Mouse (Mus musculus) spleen, adult 2 months (tissue): ENCODE measurements at regions not wholly inside any gene's neighbourhood (a gene's known extent, or its start where the extent isn't known, plus 50 kb on each side); places are given as distances from the start of the nearest gene placed in this dataset.

Experiments
- DNase-seq, 2 experiments: peaks; one replicate each; pipeline versions ENCODE4 v3.0.0 to v3.0.0-alpha.2; 2012 to 2021; ENCODE audit warnings: low spot score in 2 of 2, low read depth in 1 of 2
- H3K27ac ChIP-seq: fragments of 200-500 bp; 2 replicates; pipeline ENCODE4 v1.5.1; 2012; ENCODE audit warnings: low read length, inconsistent platforms; ENCODE audit not compliant: insufficient read depth
- H3K27me3 ChIP-seq: fragments of 200-500 bp; 2 replicates; pipeline ENCODE4 v1.6.1; 2012; ENCODE audit warnings: mild to moderate bottlenecking, moderate library complexity, low read length, inconsistent platforms; ENCODE audit not compliant: control insufficient read depth, insufficient read depth
- H3K36me3 ChIP-seq: fragments of 200-500 bp; 2 replicates; pipeline ENCODE4 v1.6.1; 2012; ENCODE audit warnings: mild to moderate bottlenecking, low read length, inconsistent platforms; ENCODE audit not compliant: control insufficient read depth, insufficient read depth
- H3K4me1 ChIP-seq: fragments of 200-500 bp; 2 replicates; pipeline ENCODE4 v1.6.1; 2011; ENCODE audit warnings: inconsistent platforms; ENCODE audit not compliant: control insufficient read depth, insufficient read depth, insufficient read length
- H3K4me3 ChIP-seq: fragments of 200-500 bp; 2 replicates; pipeline ENCODE4 v1.5.1; 2011; ENCODE audit warnings: mild to moderate bottlenecking, inconsistent platforms; ENCODE audit not compliant: insufficient read depth, insufficient read length; ENCODE audit errors: extremely low read depth
- CTCF ChIP-seq: fragments of 200-500 bp; IDR thresholded peaks from 2 replicates; pipeline ENCODE4 v1.5.1; 2011; ENCODE audit warnings: mild to moderate bottlenecking, inconsistent platforms; ENCODE audit not compliant: insufficient read depth, insufficient read length, insufficient replicate concordance; ENCODE audit errors: extremely low read depth
- POLR2A ChIP-seq: fragments of 200-500 bp; IDR thresholded peaks from 2 replicates; pipeline ENCODE4 v1.6.1; 2011; ENCODE audit warnings: low read depth, low read length, inconsistent platforms
- WGBS: fragments of 180-500 bp; shearing (Covaris S2); methylation state at CpG from one replicate; pipeline ENCODE4 v1.1.7; 2018; 5-methylcytosine and 5-hydroxymethylcytosine counted together

GRCm38 (mm10) chr2:178929033-178929432 lies 498.7 kb downstream of the Cdh26 start:
- WGBS = 62% methylated on average over 6 of the region's 6 CpGs
- Histone ChIP-seq H3K4me3 (no peak overlapping the region), H3K27me3 (no peaks in the 10 kb centered on the region), H3K4me1 (peaks cover 5% of the 10 kb centered on the region; the same call in 1 of the 2 replicates), H3K36me3 (no peaks in the 10 kb centered on the region), H3K27ac (no peak overlapping the region)
- DNase-seq = no peak
- TF ChIP-seq POLR2A (no peak), CTCF (no peak)

GRCm38 (mm10) chr2:178930125-178930524 lies 499.8 kb downstream of the Cdh26 start:
- Histone ChIP-seq H3K27me3 (no peaks in the 10 kb centered on the region), H3K27ac (no peak overlapping the region), H3K4me3 (no peak overlapping the region), H3K4me1 (peaks cover 5% of the 10 kb centered on the region; the same call in 1 of the 2 replicates), H3K36me3 (no peaks in the 10 kb centered on the region)
- no peak for TF ChIP-seq POLR2A
- TF ChIP-seq CTCF = no peak
- WGBS = 65% methylated on average over 2 of the region's 2 CpGs
- DNase-seq = no peak

GRCm38 (mm10) chr2:178948471-178948870 lies 493.8 kb upstream of the Cdh4 start:
- Histone ChIP-seq H3K27me3 (no peaks in the 10 kb centered on the region), H3K27ac (no peak overlapping the region), H3K4me1 (no peaks in the 10 kb centered on the region), H3K4me3 (no peak overlapping the region), H3K36me3 (no peaks in the 10 kb centered on the region)
- no peak for TF ChIP-seq CTCF
- no peak for TF ChIP-seq POLR2A
- WGBS = 94% methylated on average over 6 of the region's 6 CpGs
- DNase-seq = no peak

- H3K4me1 ChIP-seq = no peaks in the 10 kb centered on the region
- WGBS = 38% methylated on average over 4 of the region's 4 CpGs
- no peak overlapping the region for H3K27ac ChIP-seq
- no peak for TF ChIP-seq CTCF
- no peak for TF ChIP-seq POLR2A
- H3K36me3 ChIP-seq = no peaks in the 10 kb centered on the region
- H3K27me3 ChIP-seq = no peaks in the 10 kb centered on the region
- no peak for DNase-seq
- H3K4me3 ChIP-seq = no peak overlapping the region
Observed at GRCm38 (mm10) chr2:178949103-178949502, 493.1 kb upstream of the Cdh4 start.

- H3K36me3 ChIP-seq = no peaks in the 10 kb centered on the region
- WGBS = 47% methylated on average over 1 of the region's 1 CpGs
- no peak for TF ChIP-seq POLR2A
- no peak for TF ChIP-seq CTCF
Observed at GRCm38 (mm10) chr2:178950304-178950703, 491.9 kb upstream of the Cdh4 start.

GRCm38 (mm10) chr2:178954420-178955067 lies 487.7 kb upstream of the Cdh4 start:
- H3K4me3 ChIP-seq = no peak overlapping the region

More at GRCm38 (mm10) chr2:178950304-178950703, 491.9 kb upstream of the Cdh4 start:
- Histone ChIP-seq H3K27ac (no peak overlapping the region), H3K4me1 (no peaks in the 10 kb centered on the region), H3K4me3 (no peak overlapping the region), H3K27me3 (no peaks in the 10 kb centered on the region)
- no peak for DNase-seq

GRCm38 (mm10) chr2:178958829-178959228 lies 483.4 kb upstream of the Cdh4 start:
- Histone ChIP-seq H3K4me1 (no peaks in the 10 kb centered on the region), H3K27me3 (no peaks in the 10 kb centered on the region), H3K27ac (no peak overlapping the region), H3K4me3 (no peak overlapping the region), H3K36me3 (no peaks in the 10 kb centered on the region)
- no peak for TF ChIP-seq CTCF
- TF ChIP-seq POLR2A = no peak
- WGBS = 91% methylated on average over 10 of the region's 10 CpGs
- DNase-seq = no peak

More at GRCm38 (mm10) chr2:178954420-178955067, 487.7 kb upstream of the Cdh4 start:
- WGBS = 53% methylated on average over 2 of the region's 2 CpGs
- Histone ChIP-seq H3K27ac (no peak overlapping the region), H3K36me3 (no peaks in the 10 kb centered on the region), H3K4me1 (no peaks in the 10 kb centered on the region), H3K27me3 (no peaks in the 10 kb centered on the region)
- TF ChIP-seq POLR2A (no peak), CTCF (no peak)
- no peak for DNase-seq
